Mouse (Mus musculus) embryo, embryonic 11 days (tissue): ENCODE data around the gene Anxa6.

Experiments used
- DNase-seq: peaks from one replicate; pipeline ENCODE4 v3.0.0-alpha.2; 2015

Gene Anxa6

GRCm38 (mm10) chr11:55028509-55028908 is 4.7 kb downstream of the Anxa6 start:
- DNase-seq: no peak

DNA sequence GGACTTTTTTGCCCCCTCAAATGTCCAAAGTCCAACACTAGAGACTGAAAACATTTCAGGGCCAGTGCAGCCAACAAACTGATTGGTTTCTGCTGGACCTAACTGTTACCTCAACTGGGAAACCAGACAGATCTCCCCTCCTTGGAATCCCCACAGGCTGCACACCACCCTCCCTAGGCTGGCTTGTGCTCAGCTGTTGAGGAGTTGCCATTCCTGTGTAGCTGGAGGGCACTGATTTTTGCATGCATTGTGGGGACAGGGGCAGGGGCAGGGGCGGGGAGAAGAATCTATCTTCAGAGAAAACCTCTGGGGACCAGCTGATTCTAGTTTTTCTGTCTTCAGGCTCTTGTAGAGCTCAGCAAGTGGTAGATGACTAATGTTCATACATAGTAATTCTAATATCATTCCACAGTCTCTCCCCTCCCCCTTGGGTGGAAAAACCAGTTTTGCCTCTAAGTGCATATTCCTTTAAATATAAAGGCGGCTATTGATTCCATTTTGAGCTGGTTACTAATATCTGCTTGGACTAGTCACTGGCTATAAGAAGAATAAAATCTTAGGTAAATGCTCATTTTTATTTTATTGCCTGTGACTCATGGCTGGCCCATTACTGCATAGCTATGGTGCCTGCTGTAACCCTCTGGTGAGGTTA is 5.9 kb downstream of the Anxa6 start:
- no peak for DNase-seq

- no peak for DNase-seq
Measured at GRCm38 (mm10) chr11:55025896-55026295, 7.3 kb downstream of the Anxa6 start.

DNA sequence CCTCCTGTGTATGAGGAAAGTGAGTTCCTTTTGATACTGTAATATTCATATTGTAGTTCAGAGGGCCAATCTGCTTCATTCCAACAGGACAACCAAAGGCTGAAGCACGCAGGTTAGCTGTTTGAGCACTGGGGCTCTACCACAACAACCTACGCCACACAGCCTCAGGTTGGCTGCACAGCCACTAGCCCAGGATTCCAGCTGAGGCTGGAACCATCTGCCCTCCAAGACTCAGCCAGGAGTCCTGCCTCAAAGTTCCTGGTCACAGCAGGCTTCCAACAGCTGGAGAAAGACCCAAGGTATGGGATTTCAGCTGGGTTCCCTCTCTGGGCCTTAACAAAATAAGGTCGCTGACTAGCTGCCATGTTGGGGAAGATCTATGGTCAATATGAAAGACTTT is 9.7 kb downstream of the Anxa6 start:
- DNase-seq: no peak

DNA sequence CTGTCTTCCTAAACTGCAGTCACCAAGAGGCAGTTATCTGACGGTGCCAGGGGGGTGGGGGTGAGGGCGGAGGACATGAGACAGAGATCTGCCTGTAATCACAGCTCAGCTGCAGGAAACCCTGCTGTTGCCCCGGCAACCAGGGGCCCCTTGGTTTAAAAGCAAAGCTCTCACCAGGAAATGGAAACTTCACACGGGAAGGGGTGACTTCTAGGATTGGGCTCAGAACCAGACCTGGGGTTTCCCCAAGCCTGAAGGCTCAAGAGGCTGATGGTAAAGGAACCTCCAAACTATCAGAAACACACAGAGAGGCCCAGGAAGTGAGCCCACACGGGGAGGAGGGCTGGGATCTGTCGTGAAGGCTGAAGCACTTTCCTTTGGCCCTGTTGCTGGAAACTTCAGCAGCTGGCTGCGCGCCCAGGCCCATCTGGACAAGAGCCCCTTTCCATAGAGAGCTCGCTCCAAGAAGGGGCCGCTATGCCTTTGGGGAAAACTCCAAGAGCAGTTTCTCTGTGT is 10.1 kb downstream of the Anxa6 start:
- peak; percentile 89 for DNase-seq

DNA sequence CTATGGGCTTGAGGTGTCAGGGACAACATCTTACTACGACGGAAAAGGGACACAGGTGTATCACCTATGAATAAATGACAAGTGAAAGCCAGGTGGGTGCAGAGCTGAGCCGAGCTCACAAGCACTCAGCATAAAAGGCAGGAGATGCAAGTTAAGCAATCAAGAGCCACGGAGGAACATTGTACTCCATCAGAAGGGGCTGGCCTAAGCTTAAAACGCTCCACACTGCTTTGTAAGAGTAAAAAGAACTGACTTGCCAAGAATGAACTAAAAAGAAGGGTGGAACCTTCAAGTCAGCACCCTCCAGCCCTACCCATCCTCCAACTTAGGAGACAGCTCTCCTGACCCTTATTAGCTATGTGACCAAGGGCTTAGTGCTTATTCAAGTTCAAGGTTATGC is 10.7 kb downstream of the Anxa6 start:
- no peak for DNase-seq

DNA sequence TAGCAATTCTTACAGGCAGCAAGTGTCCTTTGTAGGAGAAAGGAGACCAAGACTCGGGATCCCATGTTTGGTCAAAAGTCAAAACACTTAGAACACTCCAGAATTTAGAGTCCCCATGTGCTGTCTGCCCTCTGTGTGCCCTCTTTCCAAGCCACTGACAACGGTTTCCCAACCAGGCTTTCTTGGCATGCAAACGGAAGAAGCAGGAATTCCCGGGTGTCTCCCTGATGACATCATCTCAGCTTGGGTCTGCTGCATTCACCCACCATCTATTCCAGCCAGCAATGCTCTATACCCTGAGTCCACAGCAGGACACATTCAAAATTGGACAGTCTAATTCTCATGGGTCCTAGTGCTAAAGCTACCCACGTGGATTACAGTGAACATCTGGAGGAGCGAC is 11.4 kb downstream of the Anxa6 start:
- DNase-seq: no peak

DNA sequence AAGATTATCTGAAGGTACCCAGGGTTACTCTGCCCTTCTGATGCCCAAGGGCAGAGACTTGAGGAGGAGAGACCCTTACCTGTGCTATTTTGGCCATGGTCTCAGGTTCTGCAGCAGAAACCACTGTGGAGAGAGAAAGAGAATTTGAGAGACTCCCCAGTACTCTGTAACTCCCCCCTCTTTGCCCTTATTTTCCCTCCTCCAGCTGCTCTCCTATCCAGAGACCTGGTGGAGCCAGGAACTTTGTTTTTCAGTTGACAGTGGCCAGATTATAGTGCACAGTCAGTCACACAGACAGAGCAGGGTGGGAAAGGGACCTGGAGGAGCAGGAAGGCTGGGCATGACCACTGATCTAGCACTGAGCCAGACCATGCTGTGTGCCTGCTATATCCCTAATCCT is 11.8 kb downstream of the Anxa6 start:
- no peak for DNase-seq

GRCm38 (mm10) chr11:55019711-55020110 is 13.5 kb downstream of the Anxa6 start:
- DNase-seq: no peak

DNA sequence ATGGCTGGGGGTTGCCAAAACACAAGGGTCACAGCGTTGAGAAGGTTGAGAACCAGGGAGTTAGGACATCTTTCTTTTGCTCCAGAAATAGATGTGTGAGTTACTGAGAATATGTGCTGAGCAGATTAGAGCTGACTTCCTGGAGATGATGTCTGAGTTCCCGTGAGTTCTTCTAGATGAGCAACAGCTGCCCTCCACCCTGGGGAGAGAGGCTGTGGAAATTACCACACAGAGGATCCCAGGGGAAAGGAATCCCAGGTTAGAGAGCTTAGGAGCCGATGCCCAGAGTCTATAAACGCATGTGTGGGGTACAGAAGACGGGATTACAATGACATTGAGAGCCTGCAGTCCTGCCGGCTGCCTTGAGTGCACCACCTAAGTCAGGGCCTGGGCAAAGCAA is 15.2 kb downstream of the Anxa6 start:
- no peak for DNase-seq

- DNase-seq: no peak
Measured at GRCm38 (mm10) chr11:55017201-55017600, 16.0 kb downstream of the Anxa6 start.

GRCm38 (mm10) chr11:55016758-55017157 is 16.5 kb downstream of the Anxa6 start:
- no peak for DNase-seq

GRCm38 (mm10) chr11:55015831-55016241 is 17.4 kb downstream of the Anxa6 start:
- DNase-seq: no peak

DNA sequence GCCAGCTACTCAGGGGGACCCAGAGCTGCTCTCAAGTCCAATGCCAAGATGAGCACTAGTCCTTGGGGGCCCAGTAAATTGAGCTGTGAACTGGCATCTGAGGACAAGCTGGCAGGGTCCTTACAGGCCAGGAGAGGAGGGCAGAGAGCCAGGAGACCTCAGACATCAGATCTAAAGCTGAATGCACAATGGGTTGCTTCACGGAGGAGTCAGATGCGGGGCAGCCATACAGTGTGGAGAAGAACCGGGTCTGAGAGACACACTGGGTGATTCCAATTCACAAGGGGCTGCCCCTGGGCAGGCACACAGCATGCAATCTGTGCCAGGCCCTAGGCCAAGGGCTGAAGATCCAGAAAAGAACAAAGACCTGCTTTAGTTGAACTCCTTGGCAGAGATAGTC is 18.0 kb downstream of the Anxa6 start:
- no peak for DNase-seq

DNA sequence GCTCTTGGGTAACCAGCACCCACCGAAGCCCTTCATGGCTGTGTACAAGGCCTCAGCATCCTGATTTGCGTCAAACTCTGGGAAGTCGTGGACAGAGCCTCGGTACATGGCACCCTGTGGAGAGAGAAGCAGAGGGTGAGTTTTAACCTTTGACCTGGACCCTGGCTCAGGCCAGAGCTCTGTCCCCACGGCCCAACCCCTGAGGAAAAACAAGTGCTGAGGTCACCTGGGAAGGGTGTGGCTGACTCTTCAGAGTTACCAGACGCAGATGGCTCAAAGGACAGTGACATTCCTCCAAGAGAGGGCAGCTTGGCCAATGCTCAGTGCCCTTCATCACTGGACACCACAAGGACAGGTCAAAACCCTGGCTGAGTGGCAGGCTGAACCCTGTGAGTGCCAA is 19.4 kb downstream of the Anxa6 start:
- no peak for DNase-seq

DNA sequence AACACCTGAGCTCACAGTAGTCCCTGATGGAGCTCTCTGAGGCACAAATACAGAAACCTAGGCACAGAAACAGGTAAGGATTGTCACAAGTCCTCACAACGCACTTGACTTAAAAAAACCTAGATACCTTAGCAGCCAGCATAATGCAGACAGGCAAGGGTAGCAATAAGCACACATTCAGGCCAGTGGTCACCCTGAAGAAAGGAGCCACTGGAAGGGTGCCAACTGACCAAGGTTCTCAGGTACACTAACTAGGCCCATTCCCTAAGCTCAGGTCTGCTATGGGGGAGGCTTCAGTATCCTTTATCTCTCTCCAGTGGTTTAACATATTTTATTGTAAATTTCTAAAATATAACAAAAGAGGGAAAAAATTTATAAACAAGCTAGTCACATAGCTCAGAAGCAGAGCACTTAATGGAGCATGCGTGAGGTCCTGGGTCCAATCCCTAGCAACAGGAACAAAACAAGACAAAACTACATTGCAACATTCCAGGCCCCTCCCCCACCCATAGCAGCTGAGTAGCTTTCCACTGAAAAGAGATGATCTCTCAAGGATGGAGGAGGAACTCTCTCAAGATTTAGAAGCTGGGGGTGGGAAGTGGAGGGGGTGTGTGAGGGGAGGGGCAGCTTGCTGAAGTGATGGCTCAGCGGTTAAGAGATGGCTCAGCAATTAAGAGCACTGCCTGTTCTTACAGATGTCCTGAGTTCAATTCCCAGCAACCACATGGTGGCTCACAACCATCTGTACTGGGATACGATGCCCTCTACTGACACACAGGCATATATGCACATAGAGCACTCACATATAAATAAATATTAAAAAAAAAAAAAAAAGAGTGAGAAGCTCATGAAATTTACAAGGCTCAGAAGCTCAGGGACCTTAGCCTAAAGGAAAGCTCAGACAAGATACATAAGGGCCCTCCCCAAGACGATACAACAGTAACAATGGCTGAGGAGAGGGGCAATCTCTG is 20.4 kb downstream of the Anxa6 start:
- DNase-seq: no peak

DNA sequence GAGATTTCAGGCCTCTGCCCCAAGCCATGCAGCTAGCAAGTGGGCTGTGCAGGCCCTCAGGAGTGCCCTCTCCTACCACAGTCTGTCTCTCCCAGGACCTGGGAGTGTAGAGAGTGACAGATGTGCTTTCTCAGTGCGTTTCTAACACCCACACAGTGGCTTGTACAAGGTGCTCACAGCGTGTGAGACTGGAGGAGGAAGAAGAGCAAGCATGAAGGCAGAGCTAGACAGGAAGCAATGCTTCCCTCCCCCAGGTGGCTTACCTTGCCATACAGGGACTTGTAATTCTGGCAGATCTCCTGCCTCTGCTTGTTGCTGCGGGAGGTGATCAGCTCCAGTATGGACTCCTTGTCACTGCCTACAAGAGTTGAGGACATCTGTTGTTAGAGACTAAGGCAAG is 21.8 kb downstream of the Anxa6 start:
- no peak for DNase-seq

DNA sequence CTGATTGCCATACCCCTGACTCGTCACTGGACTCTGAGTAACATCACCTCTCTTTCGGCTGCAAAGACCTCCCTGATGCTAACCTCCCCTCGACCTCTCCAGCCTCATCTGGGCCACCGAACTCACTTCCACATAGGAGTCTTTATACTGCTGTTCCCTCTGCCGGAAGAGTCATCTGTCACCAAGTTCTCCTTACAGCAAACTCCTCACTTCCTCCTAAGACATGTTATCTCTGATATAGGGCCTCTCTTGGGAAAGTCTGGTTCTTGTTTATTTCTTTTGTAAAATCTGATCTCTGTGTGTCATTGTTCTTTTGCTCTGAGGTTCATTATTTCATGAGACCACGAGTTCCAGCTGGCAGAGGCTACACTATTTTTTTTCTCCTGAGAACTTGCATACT is 25.0 kb downstream of the Anxa6 start:
- no peak for DNase-seq

DNA sequence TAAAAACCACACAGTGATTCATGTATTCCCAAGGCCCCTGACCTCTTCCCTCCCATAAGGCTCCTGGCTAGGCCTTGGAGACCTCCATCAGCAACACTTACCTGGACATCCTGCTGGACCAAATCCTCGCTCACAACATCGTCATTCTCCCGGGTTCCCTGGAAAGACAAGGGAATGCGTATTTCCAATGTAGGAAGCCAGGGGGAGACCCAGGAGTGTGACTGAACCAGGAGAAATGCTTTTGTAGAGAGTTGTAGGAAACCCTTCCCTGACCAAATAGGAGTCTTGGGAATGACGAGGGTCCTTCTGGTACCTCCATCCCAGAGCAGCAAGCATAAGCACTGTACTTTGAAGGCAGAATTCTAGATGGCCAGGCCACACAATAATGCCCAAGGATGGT is 27.6 kb downstream of the Anxa6 start:
- DNase-seq: no peak

DNA sequence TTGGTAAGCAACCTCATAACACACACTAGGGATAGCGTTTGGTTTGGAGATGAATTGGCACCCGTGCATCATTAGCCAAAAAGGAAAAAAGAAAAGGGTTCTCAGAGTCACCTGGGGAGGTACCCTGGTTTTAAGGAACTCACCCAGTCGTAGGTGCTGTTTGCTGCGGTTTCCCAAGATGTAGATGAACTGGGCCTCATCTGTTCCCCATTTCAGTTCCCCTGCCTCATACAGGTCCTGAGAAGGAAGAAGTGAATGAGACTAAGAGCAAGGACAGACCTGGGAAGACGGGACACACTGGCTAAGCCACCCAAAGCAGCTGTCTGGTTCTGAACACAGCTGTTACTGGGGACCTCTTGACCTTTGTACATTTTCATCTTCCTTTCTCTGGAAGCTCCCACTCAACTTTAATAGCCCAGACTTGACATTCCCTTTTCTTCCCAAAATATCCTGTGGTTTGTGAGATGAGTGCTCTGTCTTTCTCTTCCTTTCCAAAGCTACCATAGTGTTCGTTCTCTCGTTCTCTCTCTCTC is 28.2 kb downstream of the Anxa6 start:
- DNase-seq: no peak

- DNase-seq: no peak
Measured at GRCm38 (mm10) chr11:54998708-54999107, 34.5 kb downstream of the Anxa6 start.

GRCm38 (mm10) chr11:54998284-54998683 is 35.0 kb downstream of the Anxa6 start:
- DNase-seq: peak; percentile 82

- DNase-seq: no peak
Measured at GRCm38 (mm10) chr11:54996176-54996575, 37.1 kb downstream of the Anxa6 start.

GRCm38 (mm10) chr11:54989920-54990319 is 43.3 kb downstream of the Anxa6 start:
- DNase-seq: no peak
